Mouse (Mus musculus): Measurements from ENCODE around the gene Ubap2l.

The Ubap2l gene

GRCm38 (mm10) chr3:89966946-89967345 lies 85.5 kb downstream of the Ubap2l start:
- peak; percentile 88 for DNase-seq (ENCODE audit: low read depth, low spot score)

- no peak for DNase-seq (ENCODE audit: low read depth, low spot score)
Measured at GRCm38 (mm10) chr3:89965972-89966371, 86.5 kb downstream of the Ubap2l start.

- no peak for DNase-seq (ENCODE audit: low read depth, low spot score)
Measured at GRCm38 (mm10) chr3:89965557-89965956, 86.9 kb downstream of the Ubap2l start.

GRCm38 (mm10) chr3:89963926-89964739 lies 88.3 kb downstream of the Ubap2l start:
- peak; percentile 94 for DNase-seq (ENCODE audit: low read depth, low spot score)

GRCm38 (mm10) chr3:89963221-89963763 lies 89.1 kb downstream of the Ubap2l start, which contains the start of gene Atp8b2:
TSS of gene Atp8b2 (minus strand) at chr3:89963508.
- DNase-seq (ENCODE audit: low read depth, low spot score) = peak; percentile 67

GRCm38 (mm10) chr3:89962751-89963220 lies 89.6 kb downstream of the Ubap2l start:
- DNase-seq (ENCODE audit: low read depth, low spot score) = no peak

- DNase-seq (ENCODE audit: low read depth, low spot score) = no peak
Measured at GRCm38 (mm10) chr3:89962059-89962750, 90.2 kb downstream of the Ubap2l start.

GRCm38 (mm10) chr3:89961436-89961835 lies 91.0 kb downstream of the Ubap2l start:
- no peak for DNase-seq (ENCODE audit: low read depth, low spot score)

GRCm38 (mm10) chr3:89960469-89960868 lies 92.0 kb downstream of the Ubap2l start:
- peak; percentile 94 for DNase-seq (ENCODE audit: low read depth, low spot score)

- no peak for DNase-seq (ENCODE audit: low read depth, low spot score)
Measured at GRCm38 (mm10) chr3:89959435-89959834, 93.0 kb downstream of the Ubap2l start.

GRCm38 (mm10) chr3:89957880-89958279 lies 94.5 kb downstream of the Ubap2l start:
- DNase-seq (ENCODE audit: low read depth, low spot score) = no peak

GRCm38 (mm10) chr3:89956177-89956971 lies 96.1 kb downstream of the Ubap2l start:
- peak; percentile 40 for DNase-seq (ENCODE audit: low read depth, low spot score)

GRCm38 (mm10) chr3:89953420-89953819 lies 99.0 kb downstream of the Ubap2l start:
- peak; percentile 83 for DNase-seq (ENCODE audit: low read depth, low spot score)
